Mouse (Mus musculus) heart, postnatal 10 days (tissue): ENCODE measurements around the gene Snrpn. TPM values are rescaled to one million over a fixed set of nuclear protein-coding genes. Genes with fewer than 3 reads are reported as not detected.

ENCODE experiments used
- total RNA-seq, 2 experiments: library from RNA; stranded (reverse); gene quantifications; 2 replicates each; pipeline ENCODE4 v1.2.3; 2021

Snrpn gene
- total RNA-seq, 2 experiments from 2014 or later = 104 to 106 TPM

Other genes starting within 250 kb of the Snrpn start
- 100 to 1,000 TPM; 276 to 289 TPM for gene Snurf, start 135.2 kb downstream of the Snrpn start, total RNA-seq
- gene Gm38393, start 135.2 kb downstream of the Snrpn start, total RNA-seq = 1 to 10 TPM; 8.0 to 9.0 TPM